Mouse (Mus musculus): ENCODE results near the gene Dhrs7c. TPM values are rescaled to one million over a fixed set of nuclear protein-coding genes. Genes with fewer than 3 reads are reported as not detected.
A peak's percentile ranks its signal among the peaks of the same experiment; 100 is the strongest.

Gene Dhrs7c
- polyA plus RNA-seq, 1 experiment from 2014 or later = 19.2 TPM

DNA sequence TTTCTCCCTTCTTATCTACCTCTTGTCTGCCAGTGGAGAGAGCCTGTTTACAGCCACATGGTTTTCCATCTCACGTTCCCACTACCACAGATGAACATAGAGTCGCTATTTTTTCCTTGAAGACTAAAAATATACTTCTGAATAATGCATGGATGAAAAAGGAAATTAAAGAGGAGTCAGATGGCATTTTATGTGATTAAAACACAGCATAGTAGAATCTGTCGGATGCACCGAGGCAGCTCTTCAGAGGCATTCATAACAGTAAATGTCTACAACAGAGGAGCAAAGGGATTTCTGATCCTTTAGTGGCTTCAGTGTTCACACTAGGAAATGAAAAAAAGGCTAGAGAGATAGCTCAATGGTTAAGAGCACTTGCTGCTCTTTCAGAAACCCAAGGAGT is 47.2 kb downstream of the Dhrs7c start:
- Histone ChIP-seq H3K27ac (no peak overlapping the region), H3K9me3 (replicated peaks) (no peaks in the 10 kb centered on the region), H3K36me3 (no peaks in the 10 kb centered on the region), H3K4me2 (no peak overlapping the region), H3K4me3 (no peak overlapping the region), H3K27me3 (no peaks in the 10 kb centered on the region), H3K9ac (no peak overlapping the region), H3K4me1 (replicated peaks) (no peaks in the 10 kb centered on the region)
- no peak for ATAC-seq (replicated peaks; ENCODE audit: insufficient number of reproducible peaks, insufficient read depth, low FRiP score, low read depth)
- 73% methylated on average over 4 of the region's 4 CpGs for WGBS

DNA sequence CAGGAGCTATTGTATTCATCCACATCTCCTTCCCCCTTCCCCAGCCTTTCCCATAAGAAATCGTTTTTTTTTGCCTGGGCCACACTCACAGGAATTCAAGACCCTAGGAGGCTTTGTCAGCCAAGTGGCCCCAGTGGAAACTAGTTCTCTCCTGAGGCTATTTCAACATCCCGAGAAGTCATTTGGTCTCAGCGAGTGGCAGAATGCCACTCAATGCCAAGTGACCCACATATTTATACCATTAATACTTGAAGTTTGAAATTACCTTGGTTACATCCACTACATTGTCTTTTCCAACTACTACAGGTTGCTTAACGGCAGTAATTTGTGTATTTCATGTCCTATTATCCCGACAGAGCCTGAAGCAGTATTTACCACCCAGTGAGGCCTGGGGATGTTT is 53.8 kb downstream of the Dhrs7c start:
- H3K9ac ChIP-seq = no peak overlapping the region
- H3K36me3 ChIP-seq = no peaks in the 10 kb centered on the region
- no peak overlapping the region for H3K4me2 ChIP-seq
- no peaks in the 10 kb centered on the region for H3K4me1 ChIP-seq (replicated peaks)
- no peaks in the 10 kb centered on the region for H3K27me3 ChIP-seq
- no peaks in the 10 kb centered on the region for H3K9me3 ChIP-seq (replicated peaks)
- ATAC-seq (replicated peaks; ENCODE audit: insufficient number of reproducible peaks, insufficient read depth, low FRiP score, low read depth) = no peak
- no peak overlapping the region for H3K27ac ChIP-seq
- H3K4me3 ChIP-seq = no peak overlapping the region
- WGBS = 63% methylated on average over 5 of the region's 5 CpGs

DNA sequence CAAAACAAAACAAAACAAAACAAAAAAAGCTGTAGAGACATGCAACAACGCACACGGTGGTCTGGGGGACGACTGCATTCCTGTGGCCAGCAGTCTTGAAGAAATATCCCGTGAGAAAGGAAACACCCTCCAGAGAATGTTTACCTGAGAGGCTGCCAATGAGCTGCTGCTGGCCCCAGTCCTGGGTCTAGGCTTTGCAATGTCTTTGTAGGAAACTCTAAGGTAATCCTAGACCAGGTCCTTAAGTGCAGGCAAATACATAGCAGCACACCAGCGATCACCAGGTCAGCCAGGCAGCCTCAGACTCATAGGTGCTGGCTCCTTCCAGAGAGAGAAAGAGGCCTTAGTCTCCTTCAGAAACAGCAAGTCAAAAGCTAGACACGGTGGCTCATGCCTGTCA is 56.0 kb downstream of the Dhrs7c start:
- H3K4me3 ChIP-seq = no peak overlapping the region
- no peak overlapping the region for H3K4me2 ChIP-seq
- no peaks in the 10 kb centered on the region for H3K36me3 ChIP-seq
- H3K27ac ChIP-seq = no peak overlapping the region
- WGBS = 48% methylated on average over 6 of the region's 6 CpGs
- H3K9me3 ChIP-seq (replicated peaks) = no peaks in the 10 kb centered on the region
- ATAC-seq (replicated peaks; ENCODE audit: insufficient number of reproducible peaks, insufficient read depth, low FRiP score, low read depth) = no peak
- H3K4me1 ChIP-seq (replicated peaks) = no peaks in the 10 kb centered on the region
- H3K27me3 ChIP-seq = no peaks in the 10 kb centered on the region
- no peak overlapping the region for H3K9ac ChIP-seq

DNA sequence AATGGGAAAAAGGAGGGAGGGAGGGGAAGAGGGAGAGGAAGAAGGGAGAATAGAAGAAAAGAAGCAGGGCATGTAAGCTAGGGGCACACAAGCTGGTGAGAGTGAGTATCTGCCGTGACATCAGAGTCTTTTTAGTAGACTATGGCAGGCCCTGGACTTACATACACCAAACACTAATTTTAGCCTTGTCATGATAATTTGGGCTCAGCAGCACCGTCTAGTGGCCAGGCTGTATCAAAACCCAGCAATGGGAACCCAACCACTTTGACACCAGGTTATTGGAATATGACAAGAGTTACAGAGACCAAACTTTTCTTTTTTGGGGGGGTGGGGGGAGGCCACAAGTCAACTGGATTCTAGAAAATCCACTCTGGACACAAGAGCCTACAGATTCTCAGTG is 57.0 kb downstream of the Dhrs7c start:
- no peak for ATAC-seq (replicated peaks; ENCODE audit: insufficient number of reproducible peaks, insufficient read depth, low FRiP score, low read depth)
- Histone ChIP-seq H3K4me2 (no peak overlapping the region), H3K9me3 (replicated peaks) (no peaks in the 10 kb centered on the region), H3K27me3 (no peaks in the 10 kb centered on the region), H3K4me1 (replicated peaks) (no peaks in the 10 kb centered on the region), H3K36me3 (no peaks in the 10 kb centered on the region), H3K4me3 (no peak overlapping the region), H3K27ac (no peak overlapping the region), H3K9ac (no peak overlapping the region)
- WGBS = 17% methylated on average over 2 of the region's 2 CpGs

DNA sequence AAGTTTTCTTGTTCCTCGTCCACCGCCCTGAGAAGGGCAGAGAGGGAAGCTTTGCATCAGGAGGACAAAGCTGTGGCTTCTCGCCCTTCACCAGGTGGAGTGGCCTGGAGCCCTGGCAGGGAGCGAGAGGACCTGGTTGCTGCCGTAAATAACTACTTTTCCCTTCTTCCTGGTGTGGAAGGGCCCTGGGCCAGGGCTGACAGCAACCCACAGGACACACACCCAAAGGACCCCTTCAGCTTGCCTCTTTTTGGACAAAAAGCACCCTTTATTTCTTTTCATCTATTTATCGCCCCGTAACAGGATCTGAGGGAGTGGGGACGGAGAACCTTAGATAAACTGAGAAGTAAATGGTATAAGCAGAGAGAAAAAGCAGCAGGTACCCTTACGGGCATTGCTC is 60.5 kb downstream of the Dhrs7c start:
- Histone ChIP-seq H3K9me3 (replicated peaks) (no peaks in the 10 kb centered on the region), H3K4me2 (no peak overlapping the region), H3K9ac (no peak overlapping the region), H3K36me3 (no peaks in the 10 kb centered on the region), H3K4me3 (no peak overlapping the region), H3K27ac (no peak overlapping the region), H3K4me1 (replicated peaks) (peaks cover 8% of the 10 kb centered on the region), H3K27me3 (no peaks in the 10 kb centered on the region)
- ATAC-seq (replicated peaks; ENCODE audit: insufficient number of reproducible peaks, insufficient read depth, low FRiP score, low read depth) = no peak
- 75% methylated on average over 9 of the region's 9 CpGs for WGBS

DNA sequence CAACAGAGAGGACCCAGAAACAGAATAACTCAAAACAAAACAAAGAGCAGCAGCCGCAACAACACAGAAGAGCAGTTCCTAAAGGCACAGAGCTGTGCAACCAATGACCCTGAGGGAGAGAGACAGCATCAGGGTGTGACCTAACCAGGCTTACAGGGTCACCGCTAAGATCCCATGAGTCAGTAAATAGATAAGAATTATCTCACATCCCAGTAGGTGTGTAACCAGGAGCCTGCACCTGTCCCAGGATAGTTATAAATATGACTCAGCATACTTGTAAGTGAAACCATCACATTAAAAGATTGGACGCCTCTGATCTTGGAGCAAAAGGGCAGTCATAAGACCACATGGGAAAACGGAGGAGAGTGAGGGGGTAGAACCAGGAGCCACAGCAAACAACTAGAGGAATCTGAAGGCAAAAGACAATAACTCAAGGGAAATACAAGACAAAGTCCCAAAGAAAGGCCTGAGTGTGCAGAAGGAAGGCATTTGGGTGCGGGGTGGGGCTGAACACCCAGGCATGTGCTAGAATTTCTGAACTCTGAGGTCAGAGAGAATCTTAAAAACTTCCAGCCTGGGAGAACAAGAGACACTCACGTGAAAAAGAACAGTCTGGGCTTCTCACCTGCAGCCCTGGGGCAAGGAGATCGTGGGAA is 62.9 kb downstream of the Dhrs7c start:
- Histone ChIP-seq H3K36me3 (no peaks in the 10 kb centered on the region), H3K9ac (no peak overlapping the region), H3K4me2 (no peak overlapping the region), H3K27ac (peak overlapping the region; percentile 33; the same call in 1 of the 2 replicates), H3K4me1 (replicated peaks) (peaks cover 8% of the 10 kb centered on the region), H3K4me3 (no peak overlapping the region), H3K9me3 (replicated peaks) (no peaks in the 10 kb centered on the region), H3K27me3 (no peaks in the 10 kb centered on the region)
- ATAC-seq (replicated peaks; ENCODE audit: insufficient number of reproducible peaks, insufficient read depth, low FRiP score, low read depth) = no peak
- WGBS = 56% methylated on average over 7 of the region's 7 CpGs

DNA sequence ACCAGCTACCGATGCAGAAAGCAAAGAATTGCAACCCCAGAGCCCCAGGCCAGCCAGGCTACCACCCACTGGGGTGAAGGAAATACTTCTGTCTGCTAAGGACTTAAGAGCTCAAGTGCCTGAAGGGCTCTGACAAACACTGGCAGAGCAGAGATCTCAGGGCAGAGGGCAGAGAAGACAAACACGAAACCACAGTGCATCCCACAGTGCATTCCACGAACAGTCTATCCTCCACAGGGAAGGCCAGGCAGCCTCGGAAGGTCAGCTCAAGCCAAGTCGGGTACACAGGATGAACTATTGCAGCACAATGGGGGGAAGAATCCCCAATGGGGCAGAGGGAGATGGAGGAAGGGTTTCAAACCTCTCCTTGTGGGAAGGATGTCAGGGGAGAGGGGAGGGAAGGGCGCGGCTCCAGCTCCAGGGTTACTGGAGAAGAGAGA is 63.4 kb downstream of the Dhrs7c start:
- WGBS = 19% methylated on average over 7 of the region's 7 CpGs
- Histone ChIP-seq H3K4me2 (no peak overlapping the region), H3K4me3 (no peak overlapping the region), H3K4me1 (replicated peaks) (peaks cover 8% of the 10 kb centered on the region), H3K27ac (peak overlapping the region; percentile 33), H3K9me3 (replicated peaks) (no peaks in the 10 kb centered on the region), H3K9ac (no peak overlapping the region), H3K36me3 (no peaks in the 10 kb centered on the region), H3K27me3 (no peaks in the 10 kb centered on the region)
- no peak for ATAC-seq (replicated peaks; ENCODE audit: insufficient number of reproducible peaks, insufficient read depth, low FRiP score, low read depth)

DNA sequence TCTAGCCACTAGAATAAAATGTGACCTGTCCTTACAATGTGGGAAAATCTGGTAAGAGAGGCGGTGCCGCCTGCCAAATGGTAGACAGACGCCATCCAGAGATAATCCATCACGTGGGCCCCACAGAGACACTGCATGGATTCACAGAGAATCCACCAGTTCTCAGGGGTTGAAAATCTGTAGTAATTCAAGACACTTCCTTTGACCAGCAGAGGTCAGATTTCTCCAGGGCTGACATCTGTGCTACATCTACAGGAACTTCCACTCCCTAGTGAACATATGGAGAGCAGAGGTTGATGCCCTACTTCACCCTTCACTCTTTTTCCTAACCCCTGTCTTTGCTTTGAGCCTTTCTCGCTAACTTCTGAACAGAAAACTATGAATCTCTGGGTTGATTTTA is 67.1 kb downstream of the Dhrs7c start:
- no peaks in the 10 kb centered on the region for H3K9me3 ChIP-seq (replicated peaks)
- H3K27me3 ChIP-seq = no peaks in the 10 kb centered on the region
- 59% methylated on average over 5 of the region's 5 CpGs for WGBS
- H3K4me2 ChIP-seq = no peak overlapping the region
- H3K27ac ChIP-seq = no peak overlapping the region
- H3K36me3 ChIP-seq = no peaks in the 10 kb centered on the region
- ATAC-seq (replicated peaks; ENCODE audit: insufficient number of reproducible peaks, insufficient read depth, low FRiP score, low read depth) = no peak
- no peak overlapping the region for H3K4me3 ChIP-seq
- peaks cover 8% of the 10 kb centered on the region for H3K4me1 ChIP-seq (replicated peaks)
- no peak overlapping the region for H3K9ac ChIP-seq

Other genes starting within 250 kb of the Dhrs7c start
- gene Rcvrn, start 102.9 kb upstream of the Dhrs7c start, polyA plus RNA-seq (2015; fragmentation: Nextera tagmentation; extraction: Ambion mirVana) = not detected in 2 replicates
- not detected in 2 replicates for gene Glp2r, start 27.0 kb upstream of the Dhrs7c start, polyA plus RNA-seq (2015; fragmentation: Nextera tagmentation; extraction: Ambion mirVana)
- gene Gsg1l2, start 23.6 kb upstream of the Dhrs7c start, polyA plus RNA-seq (2015; fragmentation: Nextera tagmentation; extraction: Ambion mirVana) = not detected in 2 replicates
- gene Usp43, start 124.0 kb downstream of the Dhrs7c start, polyA plus RNA-seq (2015; fragmentation: Nextera tagmentation; extraction: Ambion mirVana) = 0.86 and 0.95 TPM in 2 replicates
- gene Cfap52, start 167.5 kb downstream of the Dhrs7c start, polyA plus RNA-seq (2015; fragmentation: Nextera tagmentation; extraction: Ambion mirVana) = 0.28 and 0.42 TPM in 2 replicates
- 45.4 and 61.7 TPM in 2 replicates for gene Stx8, start 168.0 kb downstream of the Dhrs7c start, polyA plus RNA-seq (2015; fragmentation: Nextera tagmentation; extraction: Ambion mirVana)